Mouse (Mus musculus): ENCODE results near the gene Rbfox2. TPM values are rescaled to one million over a fixed set of nuclear protein-coding genes. Genes with fewer than 3 reads are reported as not detected.
"Not testable (repeated sequence)": the region's sequence is repeated elsewhere in the genome, so short reads cannot be mapped to it uniquely, and the experiment has no call there.

The Rbfox2 gene
- total RNA-seq, 2 experiments from 2014 or later: 262 to 269 TPM

DNA sequence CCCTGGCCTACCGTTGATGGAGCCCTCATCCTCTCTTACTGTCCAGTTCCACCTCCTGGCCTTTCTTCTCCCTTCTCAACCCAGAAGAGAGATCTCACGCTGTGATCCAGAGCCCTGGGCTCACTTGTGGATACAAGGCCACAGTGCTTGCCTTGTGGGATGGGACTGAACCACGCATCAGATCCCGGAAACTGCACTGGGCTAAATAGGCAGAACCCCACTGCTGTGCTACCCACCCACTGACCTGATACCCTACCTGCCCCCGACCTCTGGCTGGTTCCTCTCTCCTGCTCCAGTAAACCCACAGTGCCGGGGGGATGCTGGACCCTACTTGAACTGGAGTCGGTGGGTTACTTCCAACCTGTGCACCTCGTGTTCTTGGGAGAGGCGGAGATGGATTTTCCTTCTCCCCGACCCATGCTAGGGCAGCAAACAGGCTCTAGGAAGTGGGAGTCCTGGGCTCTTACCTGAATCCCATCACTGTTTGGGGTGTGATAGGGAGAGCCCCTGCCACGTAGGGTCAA lies 236.0 kb downstream of the Rbfox2 start:
- intact Hi-C loops (cut with DNase I): no loop called here
- no peak for DNase-seq (ENCODE audit: extremely low spot score in 1 of 2, low spot score in 2 of 2)

DNA sequence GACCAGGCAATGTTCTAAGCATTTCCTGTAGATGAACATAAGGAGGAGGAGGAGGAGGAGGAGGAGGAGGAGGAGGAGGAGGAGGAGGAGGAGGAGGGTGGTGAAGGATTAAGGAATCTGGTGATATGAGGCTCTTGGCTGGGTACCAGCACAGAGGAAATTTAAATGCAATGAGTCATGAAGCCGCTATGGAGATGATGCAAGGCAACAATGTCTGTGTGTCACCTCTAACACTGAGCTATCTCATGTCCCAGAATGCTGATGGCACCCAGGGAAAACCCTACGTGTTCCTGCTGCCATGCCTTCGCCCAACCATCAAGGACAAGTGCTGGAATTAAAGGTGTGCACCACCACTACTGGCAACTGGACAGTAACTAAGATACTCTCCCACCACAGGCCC lies 237.8 kb downstream of the Rbfox2 start:
- intact Hi-C loops (cut with DNase I): no loop called here
- DNase-seq (ENCODE audit: extremely low spot score in 1 of 2, low spot score in 2 of 2): no peak

DNA sequence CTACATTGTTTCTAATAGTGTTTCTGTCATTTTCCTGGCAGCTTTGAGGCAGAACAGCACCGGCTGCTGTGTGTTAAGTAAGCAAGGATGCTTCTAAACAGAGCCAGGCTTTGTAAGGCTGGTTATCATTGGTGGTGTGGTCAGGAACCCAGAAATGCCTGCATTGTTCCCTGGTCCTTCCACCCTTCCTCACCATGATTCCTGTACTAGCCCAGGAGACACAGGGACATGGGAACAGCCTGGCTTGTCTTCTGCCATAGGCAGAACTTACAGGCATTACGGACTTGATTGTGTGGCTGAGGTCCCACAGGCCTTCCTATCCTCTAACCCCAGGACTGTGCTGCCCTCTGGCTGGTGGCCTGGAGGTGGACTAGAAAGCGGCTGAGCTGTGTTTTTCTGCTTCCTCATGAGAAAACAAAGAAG lies 238.4 kb downstream of the Rbfox2 start:
- no peak for DNase-seq (ENCODE audit: extremely low spot score in 1 of 2, low spot score in 2 of 2)

DNA sequence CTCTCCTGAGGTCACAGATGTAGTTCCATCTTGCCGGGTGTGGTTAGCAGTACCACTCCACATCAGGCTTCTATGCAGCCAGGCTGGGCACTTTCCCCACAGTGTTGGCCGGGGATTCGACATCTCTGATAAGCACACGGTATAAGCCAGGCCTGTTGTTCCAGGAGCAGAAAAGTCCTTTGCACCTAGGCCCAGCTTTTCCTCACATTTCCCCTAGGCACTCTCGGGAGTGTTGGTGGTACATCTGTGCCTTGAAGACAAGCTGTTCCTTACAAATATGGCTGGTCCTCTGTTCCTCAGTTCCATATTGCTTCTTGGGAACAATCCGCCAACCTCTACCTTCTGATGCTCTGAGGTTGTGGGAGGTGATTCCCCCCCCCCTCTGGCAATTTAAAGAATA lies 240.6 kb downstream of the Rbfox2 start:
- no peak for DNase-seq (ENCODE audit: extremely low spot score in 1 of 2, low spot score in 2 of 2)
- intact Hi-C loops (cut with DNase I): no loop called here

More for the DNA sequence above, 238.4 kb downstream of the Rbfox2 start:
- intact Hi-C loops (cut with DNase I): no loop called here

DNA sequence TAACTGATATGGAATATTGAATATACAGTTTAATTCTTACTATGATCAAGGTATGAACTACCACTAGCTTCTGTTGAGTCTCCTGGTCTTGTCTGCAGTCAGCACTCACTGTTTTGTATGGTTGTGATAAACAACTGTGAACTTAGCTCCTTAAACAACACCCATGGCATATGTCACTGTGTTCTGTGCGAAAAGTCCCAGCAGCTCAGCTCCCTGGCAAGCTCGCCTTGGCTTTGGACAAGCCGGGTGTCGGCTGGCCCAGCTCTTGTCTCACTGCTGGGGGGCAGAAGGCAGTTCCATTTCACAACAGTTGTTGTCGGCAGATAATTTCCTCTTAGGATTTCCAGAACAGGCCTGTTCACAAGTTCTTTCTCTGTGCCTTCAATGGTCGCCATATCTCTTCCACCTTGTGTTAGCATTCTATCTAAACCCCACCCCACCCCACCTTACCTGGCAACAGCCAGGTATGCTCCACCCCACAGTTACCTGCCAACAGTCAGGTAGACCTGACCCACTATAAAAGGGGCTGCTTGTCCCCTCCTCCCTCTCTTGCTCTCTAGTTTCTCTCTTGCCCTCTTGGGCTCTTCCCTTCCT lies 241.4 kb downstream of the Rbfox2 start:
- no peak for DNase-seq (ENCODE audit: extremely low spot score in 1 of 2, low spot score in 2 of 2)
- intact Hi-C loops (cut with DNase I): no loop called here

DNA sequence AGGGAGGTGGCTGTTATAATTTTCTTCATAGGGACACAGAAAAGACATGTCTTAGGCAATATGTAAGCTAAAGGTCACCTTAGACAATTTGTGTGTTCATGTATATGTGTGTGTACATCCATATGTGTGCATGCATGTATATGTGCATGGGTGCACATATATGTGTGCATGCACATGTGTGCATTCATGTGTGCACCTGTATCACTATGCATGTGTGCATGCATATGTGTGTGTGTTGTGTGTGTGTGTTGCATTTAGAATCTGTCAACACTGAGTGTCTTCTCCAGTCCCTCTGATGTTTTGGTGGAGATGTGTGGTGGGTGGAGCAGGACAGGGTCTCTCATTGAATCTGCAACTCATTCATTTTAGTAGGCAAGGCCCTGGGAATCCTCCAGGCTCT lies 244.1 kb downstream of the Rbfox2 start:
- intact Hi-C loops (cut with DNase I): no loop called here
- no peak for DNase-seq (ENCODE audit: extremely low spot score in 1 of 2, low spot score in 2 of 2)

DNA sequence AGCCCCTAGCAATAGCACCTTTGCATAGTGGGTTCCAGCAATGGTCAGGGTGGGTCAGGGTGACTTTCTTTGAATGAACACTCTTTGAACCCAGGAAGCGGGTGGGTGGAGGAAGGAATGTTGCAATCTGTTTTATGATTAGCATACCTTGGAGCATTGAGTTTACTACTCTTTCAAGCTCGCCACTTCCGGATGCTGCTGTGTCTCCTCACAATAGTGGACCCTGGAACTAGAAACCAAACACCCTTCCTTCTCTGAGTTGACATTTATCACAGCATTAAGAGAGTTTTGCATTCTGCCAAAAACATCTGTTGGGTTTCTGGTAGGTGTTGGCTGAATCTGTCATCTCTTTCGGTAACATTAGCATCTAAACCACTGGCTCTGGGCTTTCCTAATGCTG lies 247.4 kb downstream of the Rbfox2 start:
- intact Hi-C loops (cut with DNase I); DNase-seq (ENCODE audit: extremely low spot score in 1 of 2, low spot score in 2 of 2): not testable (repeated sequence)

DNA sequence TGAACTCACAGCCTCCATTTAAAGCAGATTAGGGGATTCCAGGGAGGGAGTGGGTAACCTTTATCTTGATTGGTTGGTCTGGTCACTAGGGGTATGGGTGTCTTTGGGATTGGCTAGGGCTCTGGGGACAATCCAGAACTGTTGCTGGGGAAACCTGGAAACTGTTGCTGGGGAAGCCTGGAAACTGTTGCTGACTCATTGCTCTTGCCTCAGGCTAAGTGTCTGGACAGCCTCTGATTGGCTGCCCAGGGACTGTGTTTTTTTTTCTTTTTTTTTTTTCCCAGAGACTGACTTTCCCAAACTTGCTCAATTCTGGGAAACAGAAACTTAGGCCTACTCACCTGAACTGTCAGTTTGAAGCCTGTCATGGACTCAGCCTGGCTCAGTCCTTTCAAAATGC lies 248.2 kb downstream of the Rbfox2 start:
- DNase-seq (ENCODE audit: extremely low spot score in 1 of 2, low spot score in 2 of 2): no peak
- intact Hi-C loops (cut with DNase I): no loop called here

DNA sequence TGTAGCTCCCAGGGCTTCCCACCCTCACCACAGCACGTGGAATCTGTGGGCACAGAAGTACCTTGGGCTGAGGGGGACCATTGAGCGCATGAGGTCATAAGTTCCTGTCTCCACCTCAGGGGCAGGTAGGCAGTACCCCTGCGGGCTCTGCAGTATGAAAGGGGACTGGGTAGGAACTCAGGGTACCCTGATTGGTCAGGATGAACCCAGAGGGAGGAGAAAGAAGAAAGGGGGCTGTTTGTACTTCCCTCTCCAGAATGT lies 250.1 kb downstream of the Rbfox2 start:
- intact Hi-C loops (cut with DNase I): no loop called here
- no peak for DNase-seq (ENCODE audit: extremely low spot score in 1 of 2, low spot score in 2 of 2)

DNA sequence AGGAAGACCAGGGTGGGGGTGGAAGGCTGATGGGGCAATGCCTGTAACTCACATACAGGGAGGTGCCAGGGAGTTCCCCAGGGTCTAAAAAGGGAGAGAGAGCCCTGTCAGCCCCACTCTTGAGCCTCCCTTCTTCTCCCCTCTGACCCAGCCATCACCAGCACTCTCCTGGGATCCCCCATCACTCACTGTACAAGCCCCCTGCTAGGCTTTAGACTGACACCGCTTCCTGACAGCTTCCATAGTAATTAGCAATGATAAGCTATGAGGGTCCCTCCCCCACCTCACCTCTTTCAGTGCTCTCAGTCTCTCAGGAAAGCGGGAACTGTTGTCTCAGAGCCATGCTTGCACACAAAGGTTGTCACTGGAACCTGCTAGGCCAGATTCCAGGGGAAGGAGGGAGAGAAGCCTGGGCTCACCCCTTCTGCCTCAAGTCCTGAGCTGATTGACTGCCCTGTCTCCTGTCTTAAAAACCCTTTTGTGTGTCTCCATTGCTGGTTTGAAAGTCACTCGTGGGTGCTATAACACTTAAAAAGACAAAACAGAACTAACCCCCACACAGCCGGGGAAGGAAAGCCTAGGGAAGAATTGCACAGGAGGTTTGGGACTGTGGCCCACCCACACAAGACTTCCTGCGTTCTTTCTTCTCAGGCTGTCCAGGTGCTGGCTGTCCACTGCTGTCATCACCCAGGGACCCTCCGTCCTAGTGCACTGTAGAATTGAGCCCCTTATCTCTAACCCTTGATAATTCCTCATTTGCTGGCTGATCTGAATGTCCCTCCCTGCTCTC lies 250.6 kb downstream of the Rbfox2 start:
- intact Hi-C loops (cut with DNase I): no loop called here
- no peak for DNase-seq (ENCODE audit: extremely low spot score in 1 of 2, low spot score in 2 of 2)

DNA sequence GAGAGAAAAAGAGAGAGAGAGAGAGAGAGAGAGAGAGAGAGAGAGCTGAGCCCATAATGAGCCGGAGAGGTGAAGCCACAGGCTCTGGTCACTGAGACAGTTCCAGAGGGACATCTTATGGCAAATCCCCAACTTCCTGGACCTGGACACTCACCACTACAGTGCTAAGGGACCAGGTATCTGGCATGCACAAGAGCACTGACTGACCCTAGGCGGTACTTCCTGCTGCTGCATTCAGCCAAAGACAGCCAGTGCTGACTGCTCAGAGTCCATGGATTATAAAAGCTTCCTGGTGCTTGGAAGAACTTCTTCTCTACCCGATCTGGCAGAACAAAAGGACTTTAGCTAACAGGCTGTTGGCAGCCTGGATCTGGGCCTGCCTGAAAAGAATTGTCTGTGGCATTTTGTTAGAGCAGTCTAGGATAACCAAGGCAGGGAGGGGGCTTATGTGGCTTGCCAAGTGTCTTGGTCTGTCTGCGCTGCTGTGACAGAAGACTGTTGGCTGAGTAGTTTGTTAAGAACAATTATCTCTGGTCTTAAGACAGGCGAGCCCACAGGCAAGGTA lies 252.1 kb downstream of the Rbfox2 start:
- intact Hi-C loops (cut with DNase I): no loop called here
- no peak for DNase-seq (ENCODE audit: extremely low spot score in 1 of 2, low spot score in 2 of 2)

DNA sequence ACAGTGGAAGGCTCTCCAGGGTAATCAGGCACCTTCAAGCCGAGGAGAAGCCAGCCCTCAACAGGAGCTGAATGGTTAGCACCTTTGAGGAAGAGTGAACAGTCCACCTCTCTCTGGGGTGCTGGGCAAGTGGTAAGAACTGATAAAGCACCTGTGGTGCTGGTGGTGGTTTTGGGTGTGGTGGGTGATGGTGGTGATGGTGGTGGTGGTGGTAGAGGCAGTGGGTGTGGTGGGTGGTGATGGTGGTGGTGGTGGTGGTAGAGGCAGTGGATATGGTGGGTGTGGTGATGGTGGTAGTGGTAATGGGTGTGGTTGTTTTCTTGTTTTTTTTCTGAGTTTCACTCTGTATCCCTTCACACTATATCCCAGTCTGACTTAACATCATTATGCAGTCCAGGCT lies 253.8 kb downstream of the Rbfox2 start:
- intact Hi-C loops (cut with DNase I): no loop called here
- no peak for DNase-seq (ENCODE audit: extremely low spot score in 1 of 2, low spot score in 2 of 2)

DNA sequence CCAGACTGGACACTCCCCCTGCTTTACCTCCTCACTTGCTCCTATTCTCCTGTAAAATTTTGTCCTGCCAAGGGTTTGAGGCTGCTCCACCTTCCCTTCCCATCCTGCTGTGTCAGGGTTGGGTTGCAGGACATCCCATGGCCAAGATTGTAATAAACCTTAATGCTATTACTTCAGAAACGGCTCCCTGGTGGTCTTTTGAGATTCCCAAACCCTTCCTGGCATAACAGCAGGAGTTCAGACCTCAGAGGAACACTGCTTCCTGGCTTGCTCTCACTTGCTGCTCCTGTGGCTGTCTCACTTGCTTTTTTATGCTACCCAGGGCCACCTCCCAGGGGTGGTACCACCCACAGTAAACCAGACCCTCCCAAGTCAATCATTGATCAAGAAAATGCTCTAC lies 254.6 kb downstream of the Rbfox2 start:
- intact Hi-C loops (cut with DNase I): no loop called here
- DNase-seq (ENCODE audit: extremely low spot score in 1 of 2, low spot score in 2 of 2): no peak

DNA sequence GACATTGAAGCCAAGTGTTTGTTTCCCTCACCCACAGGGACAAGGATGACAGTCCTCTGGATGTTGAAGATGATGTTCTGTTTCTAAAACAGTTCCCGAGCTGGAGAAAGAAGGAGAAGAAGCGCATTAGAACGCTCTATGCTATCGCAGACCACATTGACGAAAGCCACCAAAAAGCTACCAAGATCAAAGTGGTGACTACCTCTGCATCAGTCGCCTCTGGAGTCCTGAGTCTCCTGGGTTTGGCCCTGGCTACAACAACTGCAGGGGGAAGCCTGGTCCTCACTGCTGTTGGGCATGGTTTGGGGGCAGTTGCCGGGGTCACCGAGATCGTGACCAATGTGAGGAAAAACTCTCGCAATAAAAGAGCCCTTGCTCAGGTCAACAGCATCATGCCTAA lies 256.2 kb downstream of the Rbfox2 start, which contains the start of gene Mb:
TSS of gene Mb (minus strand) at position 101 of the 400 bp plus-strand sequence.
- DNase-seq (ENCODE audit: extremely low spot score in 1 of 2, low spot score in 2 of 2): no peak
- intact Hi-C loops (cut with DNase I): no loop called here

DNA sequence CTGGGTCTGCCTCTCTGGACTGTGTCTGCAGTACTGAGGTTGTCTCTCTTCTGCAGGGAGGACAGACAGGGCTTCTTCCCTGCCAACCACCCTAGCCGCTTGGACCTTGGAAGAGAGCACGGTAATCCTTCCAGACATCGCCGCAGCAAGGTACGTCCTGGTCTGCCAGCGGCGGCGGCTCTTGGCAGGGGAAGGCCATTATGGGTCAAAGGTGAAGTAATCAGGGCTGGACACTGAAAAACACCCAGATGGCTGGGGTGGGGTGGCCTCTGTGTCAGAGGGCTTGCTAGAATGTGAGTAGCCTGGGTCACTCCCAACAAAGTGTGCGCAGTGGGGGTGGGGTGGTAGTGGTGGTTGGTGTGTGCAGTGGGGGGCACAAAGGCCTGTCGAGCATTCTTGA lies 261.2 kb downstream of the Rbfox2 start:
- DNase-seq (ENCODE audit: extremely low spot score in 1 of 2, low spot score in 2 of 2): no peak
- intact Hi-C loops (cut with DNase I): no loop called here

DNA sequence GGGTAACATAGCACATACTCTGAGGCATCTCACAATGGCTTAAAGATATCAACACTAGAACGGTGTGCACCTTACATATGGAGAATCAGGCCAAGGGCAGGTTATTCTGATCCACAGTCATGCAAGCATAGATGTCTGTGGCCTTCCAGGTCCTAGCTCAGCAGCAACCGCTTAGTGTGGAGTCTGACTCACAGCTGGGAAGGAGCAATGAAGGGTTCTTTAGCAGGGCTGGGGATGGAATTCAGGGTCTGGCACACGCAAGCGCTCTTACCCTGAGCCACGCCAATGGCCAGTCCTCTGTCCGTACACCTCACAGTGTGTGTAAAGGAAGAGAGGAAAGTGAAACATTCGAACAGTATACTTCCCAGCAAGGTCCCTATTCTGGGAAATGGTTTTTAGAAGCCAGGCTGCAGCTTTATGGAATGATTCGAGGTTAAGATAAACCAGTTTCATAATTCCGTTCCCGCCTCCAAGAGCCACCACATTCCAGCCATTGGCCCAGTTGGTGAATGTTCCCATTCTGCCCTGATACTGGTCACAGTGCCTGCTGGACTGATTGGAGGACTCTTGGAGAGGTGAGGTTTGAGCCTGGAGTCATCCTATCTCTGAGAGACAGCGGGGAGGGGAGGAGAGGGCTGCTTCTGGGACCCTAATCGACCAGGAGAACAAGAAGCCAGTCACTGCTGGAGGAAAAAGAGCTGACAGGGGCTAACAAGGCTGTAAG lies 262.0 kb downstream of the Rbfox2 start, which contains the start of gene Apol6:
TSS of gene Apol6 (plus strand) at position 133 of the 724 bp plus-strand sequence.
- intact Hi-C loops (cut with DNase I): no loop called here
- DNase-seq (ENCODE audit: extremely low spot score in 1 of 2, low spot score in 2 of 2): no peak

DNA sequence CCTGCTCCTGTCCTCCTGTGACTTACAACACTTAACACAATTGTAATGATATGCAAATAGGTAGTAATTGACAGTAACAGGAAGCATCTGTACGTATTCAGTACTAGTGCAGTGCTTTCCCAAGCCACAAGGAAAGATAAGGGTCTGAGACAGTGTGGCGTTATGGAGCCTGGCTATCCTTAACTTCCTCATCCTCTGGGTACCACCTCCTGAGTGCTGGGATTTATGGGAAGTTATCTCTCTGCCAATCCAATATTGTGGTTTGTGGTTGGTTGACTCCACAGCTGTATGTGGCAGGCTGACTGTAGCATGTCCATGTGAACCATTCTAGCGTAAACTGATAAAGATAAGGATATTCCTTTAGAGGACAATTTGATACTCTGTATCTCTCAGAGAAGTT lies 266.0 kb downstream of the Rbfox2 start:
- DNase-seq (ENCODE audit: extremely low spot score in 1 of 2, low spot score in 2 of 2): no peak
- intact Hi-C loops (cut with DNase I): no loop called here

DNA sequence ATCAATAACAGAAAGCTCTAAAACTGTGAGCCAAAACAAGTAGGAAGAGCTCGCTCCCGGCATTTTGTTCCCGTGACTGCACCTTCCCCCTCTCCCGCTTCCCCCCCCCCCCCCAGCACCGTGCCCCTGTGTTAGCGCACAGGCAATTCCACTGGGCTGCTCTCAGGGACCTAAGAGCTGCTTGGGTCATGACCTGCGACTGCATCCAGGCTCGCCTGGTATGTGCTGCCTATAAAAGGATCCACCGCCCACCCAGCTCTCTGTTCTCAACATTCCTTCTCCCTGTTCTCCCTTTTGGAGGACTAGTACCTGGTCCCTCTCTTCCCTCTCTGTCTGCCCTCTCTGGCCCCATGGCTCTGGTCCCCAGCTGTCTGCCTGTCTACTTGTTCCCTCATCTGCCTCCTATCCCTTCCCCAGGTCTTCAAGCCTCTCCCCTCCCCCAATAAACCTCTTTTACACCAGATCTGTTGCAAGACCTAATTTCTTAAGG lies 267.5 kb downstream of the Rbfox2 start:
- no peak for DNase-seq (ENCODE audit: extremely low spot score in 1 of 2, low spot score in 2 of 2)
- intact Hi-C loops (cut with DNase I): no loop called here

Data from left cerebral cortex, postnatal 10 days (tissue).